Mouse (Mus musculus) skeletal muscle tissue, adult 2 months (tissue): ENCODE data around the gene Snx13.

Experiments
- DNase-seq: peaks from one replicate; pipeline ENCODE4 v3.0.0-alpha.2; 2012; ENCODE audit warnings: low read depth, low spot score

Gene Snx13

GRCm38 (mm10) chr12:35046999-35047319 lies at the start of gene Snx13:
Snx13 (plus strand) TSS chr12:35047186.
- DNase-seq, result peak; percentile 82

DNA sequence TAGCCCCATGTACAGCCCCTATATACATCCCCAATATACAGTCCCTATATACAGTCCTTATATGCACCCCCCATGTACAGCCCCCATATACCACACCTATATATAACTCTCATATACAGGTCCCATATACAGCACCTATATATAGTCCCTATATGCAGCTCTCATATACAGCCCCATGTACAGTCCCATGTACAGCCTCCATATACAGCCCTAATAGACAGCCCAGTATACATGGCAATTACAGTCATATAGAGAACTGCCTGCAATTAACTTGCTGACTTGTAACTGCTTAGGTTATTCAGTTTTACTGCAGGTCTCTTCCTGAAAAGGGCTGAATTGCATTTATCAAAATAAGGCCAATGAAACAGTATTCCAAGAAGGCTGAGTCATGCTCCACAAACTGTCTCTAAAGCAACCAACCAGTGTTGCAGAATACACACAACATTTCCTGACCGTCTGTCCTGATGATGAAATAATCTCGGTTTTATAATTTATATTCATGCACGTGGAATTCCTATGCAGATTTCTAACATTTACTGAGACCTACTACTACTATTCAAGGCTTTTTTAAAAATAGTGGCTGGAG lies 49.3 kb upstream of the Snx13 start:
- no peak for DNase-seq

DNA sequence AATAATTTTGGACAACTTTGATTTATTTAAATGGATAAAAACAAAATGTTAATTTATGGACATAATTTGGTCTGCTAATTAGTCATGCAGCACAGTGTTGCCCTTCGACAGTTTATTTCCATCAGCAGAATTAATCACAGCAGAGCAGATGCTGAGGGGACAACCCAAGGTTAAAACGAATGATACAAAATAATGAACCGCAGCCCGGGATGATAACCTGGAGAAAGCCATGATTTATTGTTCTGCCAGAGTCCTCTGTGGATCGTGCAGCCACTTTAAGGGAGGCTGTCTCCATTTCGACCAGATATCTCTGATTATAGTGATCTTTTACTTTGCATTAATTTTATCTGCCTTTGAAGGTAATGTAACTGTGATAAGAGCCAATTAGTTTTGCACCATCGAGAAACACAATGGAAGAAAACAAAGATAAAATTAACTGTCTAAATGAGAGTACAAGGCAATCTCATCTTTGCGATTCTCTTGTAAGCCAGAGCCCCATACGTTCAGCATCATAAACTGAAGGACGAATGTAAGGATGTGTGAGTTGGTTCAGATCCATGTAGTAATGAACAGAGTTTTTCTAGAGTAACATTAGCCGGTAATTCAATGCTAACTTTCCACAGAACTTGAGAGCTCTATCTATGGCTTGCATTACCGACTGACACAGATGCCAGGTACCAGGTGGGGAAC lies 48.1 kb upstream of the Snx13 start:
- no peak for DNase-seq

DNA sequence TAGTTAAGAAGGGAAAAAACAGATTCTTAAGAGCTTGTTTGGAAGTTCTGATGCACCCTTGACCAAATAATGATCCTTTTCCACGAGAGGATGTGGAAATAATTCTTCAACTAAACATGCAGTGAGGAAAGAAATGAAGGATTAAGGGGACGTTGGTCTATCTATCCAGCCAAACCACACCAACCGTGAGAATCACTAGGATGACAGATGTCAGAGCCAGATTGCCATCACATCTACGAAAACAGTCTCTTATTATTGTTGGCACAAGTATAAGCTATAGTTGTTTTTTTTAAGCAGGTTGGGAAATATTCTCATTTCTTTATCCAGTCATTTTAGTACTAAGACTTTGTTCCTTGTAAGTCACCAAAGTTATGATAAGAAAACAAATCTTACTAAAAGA lies 46.7 kb upstream of the Snx13 start:
- no peak for DNase-seq

- DNase-seq, result no peak
Observed at GRCm38 (mm10) chr12:35005748-35006147, 41.2 kb upstream of the Snx13 start.

DNA sequence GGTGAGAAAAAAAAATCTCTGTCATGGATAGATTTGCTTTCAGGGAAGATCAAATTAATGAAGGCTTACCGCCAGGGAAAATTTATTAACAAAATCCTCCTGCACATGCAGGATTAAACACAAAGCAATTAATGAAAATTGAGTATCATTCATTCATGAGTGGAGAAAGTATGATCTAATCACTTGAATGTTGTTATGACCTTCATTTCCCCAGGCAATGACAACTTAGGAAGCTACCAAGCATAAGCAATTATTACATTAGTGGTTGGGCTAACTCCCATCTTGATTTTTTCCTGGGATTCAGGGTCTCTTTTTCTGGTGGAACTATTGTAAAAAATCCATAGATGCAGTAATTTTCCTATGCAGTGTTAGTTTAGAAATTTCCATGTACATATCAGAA lies 39.1 kb upstream of the Snx13 start:
- DNase-seq, result no peak

DNA sequence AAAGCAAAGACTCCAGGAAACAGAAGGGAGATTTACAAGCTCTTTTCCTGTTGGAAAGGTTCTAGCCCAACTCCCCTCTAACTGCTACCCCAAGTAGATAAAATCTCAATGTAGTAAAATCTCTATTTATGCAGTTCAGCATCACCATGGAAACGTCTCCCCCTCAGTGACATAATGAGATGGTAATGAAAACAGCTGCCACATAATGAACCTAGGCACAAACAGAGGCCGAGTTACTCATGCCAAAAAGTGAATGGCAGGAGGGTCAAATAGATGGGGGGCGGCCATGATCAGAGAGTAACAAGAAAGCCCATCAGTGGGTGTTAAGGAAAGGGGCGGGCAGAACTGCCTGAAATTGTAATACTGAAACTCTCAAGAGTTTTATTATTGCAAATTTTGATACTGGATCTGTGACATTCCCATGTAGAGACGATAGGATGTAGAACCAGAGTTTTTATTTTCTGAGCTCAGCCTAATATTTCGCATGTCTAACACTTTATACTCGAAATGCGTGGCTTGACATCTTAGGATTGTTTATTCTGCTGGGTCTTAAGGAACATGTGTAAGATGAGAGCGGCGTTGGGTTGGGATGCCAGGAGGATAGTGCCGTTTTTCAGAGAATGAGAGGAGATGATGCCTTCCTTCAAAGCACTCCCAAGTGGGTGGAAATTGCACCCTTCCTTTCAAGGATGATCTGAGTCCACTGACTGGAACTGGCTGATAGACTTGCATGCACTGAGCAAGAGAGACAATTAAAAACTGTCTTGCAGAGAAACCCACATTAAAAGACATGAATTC lies 38.4 kb upstream of the Snx13 start:
- DNase-seq, result no peak

- DNase-seq, result no peak
Observed at GRCm38 (mm10) chr12:35011462-35011861, 35.5 kb upstream of the Snx13 start.

DNA sequence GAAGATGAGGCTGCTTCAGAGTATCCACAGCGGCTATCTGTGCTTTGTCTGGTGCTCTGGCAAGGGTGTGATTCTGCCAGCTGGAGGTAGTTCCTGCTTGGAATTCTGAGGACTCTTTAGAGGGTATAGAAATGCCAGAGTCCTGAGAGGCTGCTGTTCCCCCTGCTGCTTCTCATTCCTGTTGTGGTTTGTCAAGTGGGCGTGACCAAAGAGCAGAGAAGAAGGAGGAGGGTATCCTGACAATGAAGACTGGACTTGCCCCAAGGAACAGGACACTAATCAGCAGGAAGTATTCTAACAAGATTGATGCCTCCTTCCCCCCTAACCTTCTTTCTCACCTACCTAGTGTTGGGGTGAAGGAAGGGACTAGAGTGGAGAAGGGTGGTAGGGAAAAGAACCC lies 33.0 kb upstream of the Snx13 start:
- no peak for DNase-seq

- DNase-seq, result no peak
Observed at GRCm38 (mm10) chr12:35016056-35016455, 30.9 kb upstream of the Snx13 start.

GRCm38 (mm10) chr12:35016481-35017250 lies 30.3 kb upstream of the Snx13 start:
- DNase-seq, result no peak

GRCm38 (mm10) chr12:35018679-35019237 lies 28.2 kb upstream of the Snx13 start:
- no peak for DNase-seq

DNA sequence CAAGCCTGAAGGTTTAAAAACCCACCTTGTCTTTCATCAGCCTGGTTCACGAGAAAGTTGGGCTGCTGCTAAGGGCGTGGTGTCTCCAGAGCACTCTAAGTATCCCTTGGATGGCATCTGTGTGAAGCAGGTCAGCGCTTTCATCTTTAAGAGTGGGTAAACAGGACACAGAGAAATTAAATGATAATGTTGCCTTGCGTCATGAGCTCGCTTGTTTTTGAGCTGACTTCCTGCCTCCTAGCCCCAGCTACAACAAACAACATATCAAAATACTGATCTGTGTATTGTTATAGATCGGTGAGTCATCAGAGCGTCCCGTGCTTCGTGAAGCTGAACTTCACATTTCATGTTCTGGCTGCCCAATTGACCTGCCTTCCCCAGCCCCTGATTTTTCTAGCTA lies 25.7 kb upstream of the Snx13 start:
- no peak for DNase-seq

GRCm38 (mm10) chr12:35022066-35022465 lies 24.9 kb upstream of the Snx13 start:
- no peak for DNase-seq

DNA sequence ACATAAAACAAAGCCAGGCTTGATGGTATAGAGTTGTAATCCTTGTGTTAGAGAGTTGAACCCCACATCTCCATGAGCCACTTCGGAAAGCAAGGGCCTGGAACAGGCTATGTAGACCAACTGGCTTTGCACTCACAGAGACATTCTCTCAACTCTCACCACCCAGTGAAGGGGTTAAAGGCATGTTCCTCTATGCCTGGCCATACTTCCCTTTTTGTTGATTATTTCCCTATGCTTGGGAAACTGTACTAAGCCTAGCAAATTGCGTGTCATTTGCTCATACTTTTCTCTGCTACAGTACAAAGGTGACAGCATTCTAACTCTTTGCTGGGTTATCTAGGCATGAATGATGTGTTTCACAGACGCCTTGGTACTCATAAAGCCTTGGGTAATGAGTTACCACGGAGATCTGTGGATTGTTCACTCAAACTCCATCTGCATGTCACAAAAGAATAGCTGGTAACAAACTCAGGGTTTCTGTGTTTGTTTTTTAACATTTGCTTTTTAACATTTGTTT lies 21.0 kb upstream of the Snx13 start:
- DNase-seq, result no peak

GRCm38 (mm10) chr12:35027533-35027932 lies 19.5 kb upstream of the Snx13 start:
- DNase-seq, result no peak

DNA sequence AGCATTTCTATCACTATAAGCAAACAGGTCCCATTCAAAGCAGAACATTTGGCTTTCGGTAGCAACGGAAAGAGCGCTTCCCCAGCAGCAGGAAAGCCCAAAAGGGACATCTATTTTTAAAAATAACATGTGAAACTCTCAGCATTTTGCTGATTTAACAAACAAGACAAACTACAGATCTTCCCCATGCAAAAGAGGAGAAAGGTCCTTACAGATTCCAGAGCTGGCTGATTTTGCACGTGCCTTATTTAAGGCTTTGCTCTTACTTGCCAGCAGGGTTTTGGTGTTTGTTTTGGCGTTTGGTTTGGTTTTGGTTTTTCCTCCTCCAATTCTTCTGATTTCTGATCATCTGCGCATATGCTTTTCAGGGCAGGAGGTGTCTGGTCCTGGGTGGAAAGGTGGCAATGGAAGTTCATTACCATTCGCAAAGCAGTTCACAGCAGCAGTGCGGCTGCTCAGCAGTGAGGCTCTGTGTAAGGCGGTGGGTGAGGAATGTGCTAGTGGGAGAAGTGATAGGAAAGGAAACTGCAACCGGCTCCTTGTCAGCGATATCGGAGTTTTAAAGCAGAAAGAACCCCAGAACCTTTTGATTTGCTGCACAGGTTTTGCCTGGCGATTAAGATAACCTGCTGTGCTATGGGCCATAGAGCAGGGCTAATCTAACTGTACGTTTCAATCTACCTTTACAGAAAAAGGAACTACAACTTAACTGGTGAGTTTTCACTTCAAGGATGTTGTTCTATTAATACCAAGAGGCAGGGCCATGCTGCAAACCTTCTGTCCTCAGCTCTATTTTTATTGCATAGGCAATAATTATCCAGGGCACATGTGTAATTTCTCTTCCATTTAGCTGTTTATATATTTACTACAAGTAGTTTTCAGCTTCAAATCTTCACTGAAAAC lies 8.1 kb upstream of the Snx13 start:
- peak; percentile 13 for DNase-seq

DNA sequence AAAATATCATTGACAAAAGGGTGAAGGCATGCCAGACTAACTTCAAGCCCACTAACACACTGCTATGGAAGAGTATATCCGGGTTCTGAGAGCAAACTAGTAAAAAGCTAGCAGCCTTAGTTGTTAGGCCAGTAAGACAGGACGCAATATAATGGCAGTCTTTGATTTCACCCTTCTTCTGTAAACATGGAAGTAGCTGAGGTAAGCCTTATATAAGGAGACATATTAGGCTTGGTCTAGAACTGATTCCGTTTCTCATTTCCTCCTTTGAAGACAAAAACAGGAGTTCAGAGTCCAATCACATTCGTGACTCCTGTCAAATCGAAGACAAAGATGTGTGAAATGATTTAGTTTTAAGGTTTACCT lies 7.4 kb upstream of the Snx13 start:
- no peak for DNase-seq

DNA sequence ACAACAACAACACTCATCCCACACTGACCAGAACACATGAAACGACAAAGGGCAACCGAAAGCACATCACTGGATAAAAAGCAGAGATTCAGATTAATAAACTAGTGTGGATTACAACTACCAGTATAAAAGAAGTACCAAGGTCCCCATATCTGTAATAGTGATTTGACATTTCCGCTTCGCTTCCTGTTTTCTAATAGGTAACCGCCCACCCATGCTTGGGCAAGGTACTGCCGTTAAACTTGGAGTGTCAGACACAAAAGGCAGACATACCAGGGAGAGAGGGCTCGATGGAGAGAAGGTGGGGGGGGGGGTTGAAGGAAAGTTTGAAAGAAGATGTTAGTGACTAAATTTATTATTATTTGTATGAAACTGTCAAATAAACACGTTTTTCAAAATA lies 5.0 kb upstream of the Snx13 start:
- DNase-seq, result no peak

GRCm38 (mm10) chr12:35046310-35046998 lies 532 bp upstream of the Snx13 start:
- DNase-seq, result peak; percentile 47
